Mouse (Mus musculus): ENCODE results near the gene Limd2.
A peak's percentile ranks its signal among the peaks of the same experiment; 100 is the strongest.

DNA sequence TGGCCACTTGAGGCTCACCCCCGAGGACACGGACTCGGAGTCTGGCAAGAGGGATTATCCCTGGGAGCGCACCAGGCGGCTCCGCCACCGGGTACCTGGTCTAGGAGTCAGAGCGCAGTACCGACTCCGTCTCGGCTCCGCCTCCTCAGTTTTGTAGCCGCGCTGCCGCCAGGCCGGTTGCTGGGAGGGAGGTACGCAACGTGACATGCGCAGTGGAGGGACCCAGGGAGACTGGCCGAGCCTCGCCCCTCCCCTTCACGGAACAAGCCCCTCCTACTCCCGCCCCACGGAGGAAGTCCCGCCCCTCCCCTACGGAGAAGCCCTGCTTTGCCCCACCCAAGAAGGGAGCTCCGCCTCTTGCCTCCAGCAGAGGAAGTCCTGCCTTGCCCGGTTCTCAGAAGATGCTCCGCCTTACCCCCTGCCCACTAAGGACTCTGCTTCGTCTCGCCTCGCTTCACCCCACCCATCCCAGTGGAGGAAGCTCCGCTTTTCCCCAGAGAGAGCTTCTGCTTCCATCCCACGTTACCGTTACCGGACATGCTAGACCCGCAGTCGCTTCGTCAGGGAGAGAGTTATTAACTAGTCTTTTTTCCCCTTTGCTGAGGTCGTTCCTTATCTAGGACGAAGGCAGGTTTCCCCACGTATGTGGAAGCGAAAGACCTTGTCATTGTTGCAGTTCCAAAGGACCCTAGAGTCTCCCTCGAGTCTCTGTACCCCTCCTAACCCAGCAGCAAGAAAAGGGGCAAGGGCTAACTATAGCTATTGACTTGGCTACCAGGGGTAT lies 32.9 kb upstream of the Limd2 start:
- TF ChIP-seq POLR2A (IDR thresholded peaks at IDR 0.05; ENCODE audit: borderline replicate concordance, extremely low read depth, insufficient read depth, insufficient read length, poor library complexity, severe bottlenecking) (peak; percentile 60; the same call in 1 of the 2 replicates), CTCF (IDR thresholded peaks at IDR 0.05; ENCODE audit: borderline replicate concordance, extremely low read depth, insufficient read depth, insufficient read length) (0 out of 2 replicates have a peak, but pooled peaks have one; percentile 0)

Data from brain, embryonic 14.5 days (tissue).